10 mouse cellular contexts compared by ENCODE assay signal in genomic region chr4:147432443-147432790, GRCm38 (mm10). TPM values are rescaled to one million over a fixed set of nuclear protein-coding genes. Genes with fewer than 3 reads are reported as not detected.
DNase-seq lines count a peak whose midpoint lies in the region; ATAC-seq and TF ChIP-seq lines count a peak whose summit lies in the region.
"Had no signal": no experiment of that assay in that cellular context is flagged by ENCODE, and none has a peak within 500 bp of the region (broad histone marks: within the 10 kb centered on the region; RNA-seq: fewer than 3 reads in every experiment).

No protein-coding gene starts in this region.

- no peaks in the 10 kb centered on the region for H3K27me3 ChIP-seq in heart, embryonic 13.5 days (replicated peaks)
- H3K27me3 ChIP-seq in neural tube, embryonic 11.5 days (ENCODE audit: control insufficient read depth, insufficient read depth, low read length): no peaks in the 10 kb centered on the region
- no peaks in the 10 kb centered on the region for H3K27me3 ChIP-seq in liver, embryonic 13.5 days
- no peaks in the 10 kb centered on the region for H3K27me3 ChIP-seq in stomach, postnatal 0 days (ENCODE audit: control insufficient read depth, insufficient read depth, low read length)

- intact Hi-C loops in heart, postnatal 25 days (cut with DNase I): loop anchor here (2.0 kb wide), 1 partner anchor 310 kb away; no protein-coding TSS in a partner anchor

- TF ChIP-seq EP300 in stomach, postnatal 0 days (optimal IDR thresholded peaks at IDR 0.05): no peak

- TF ChIP-seq CTCF in stomach, postnatal 0 days (IDR thresholded peaks at IDR 0.05; ENCODE audit: low read depth): no peak

- H3K4me1 ChIP-seq in heart, embryonic 13.5 days: no peaks in the 10 kb centered on the region
- no peaks in the 10 kb centered on the region for H3K4me1 ChIP-seq in neural tube, embryonic 11.5 days (ENCODE audit: control insufficient read depth, insufficient read depth, low read length)
- H3K4me1 ChIP-seq in liver, embryonic 13.5 days (replicated peaks): no peaks in the 10 kb centered on the region
- no peaks in the 10 kb centered on the region for H3K4me1 ChIP-seq in stomach, postnatal 0 days (replicated peaks; ENCODE audit: control insufficient read depth, insufficient read depth)

- H3K9ac ChIP-seq in heart, embryonic 13.5 days: no peak overlapping the region
- H3K9ac ChIP-seq in neural tube, embryonic 11.5 days (ENCODE audit: low read length): no peak overlapping the region
- no peak overlapping the region for H3K9ac ChIP-seq in liver, embryonic 13.5 days
- no peak overlapping the region for H3K9ac ChIP-seq in stomach, postnatal 0 days (ENCODE audit: low read length)

- no peaks in the 10 kb centered on the region for H3K36me3 ChIP-seq in heart, embryonic 13.5 days
- no peaks in the 10 kb centered on the region for H3K36me3 ChIP-seq in neural tube, embryonic 11.5 days (ENCODE audit: control insufficient read depth, insufficient read depth, low read length)
- H3K36me3 ChIP-seq in liver, embryonic 13.5 days: no peaks in the 10 kb centered on the region
- H3K36me3 ChIP-seq in stomach, postnatal 0 days (ENCODE audit: control insufficient read depth, insufficient read depth, low read length): no peaks in the 10 kb centered on the region

- peak; percentile 4; the same call in 1 of the 2 replicates for ATAC-seq in heart, embryonic 13.5 days (ENCODE audit: extremely low read depth, insufficient number of reproducible peaks, low FRiP score, low TSS enrichment)
- ATAC-seq in neural tube, embryonic 11.5 days (ENCODE audit: insufficient read depth, low FRiP score, low TSS enrichment): peak; percentile 0; the same call in 1 of the 2 replicates
- ATAC-seq in liver, embryonic 13.5 days (ENCODE audit: low read depth): peak; percentile 29
- peak; percentile 39 for ATAC-seq in stomach, postnatal 0 days (ENCODE audit: low FRiP score, low TSS enrichment)

- WGBS in heart, embryonic 13.5 days: 80% methylated on average over 1 of the region's 1 CpGs
- WGBS in neural tube, embryonic 11.5 days: 93% methylated on average over 1 of the region's 1 CpGs
- WGBS in liver, embryonic 13.5 days (ENCODE audit: insufficient replicate concordance): 61% methylated on average over 1 of the region's 1 CpGs
- 83% methylated on average over 1 of the region's 1 CpGs for WGBS in stomach, postnatal 0 days

- no peak overlapping the region for H3K27ac ChIP-seq in heart, embryonic 13.5 days (replicated peaks)
- no peak overlapping the region for H3K27ac ChIP-seq in neural tube, embryonic 11.5 days (ENCODE audit: low read depth, low read length)
- no peak overlapping the region for H3K27ac ChIP-seq in liver, embryonic 13.5 days
- no peak overlapping the region for H3K27ac ChIP-seq in stomach, postnatal 0 days (replicated peaks)

- no peak overlapping the region for H3K4me3 ChIP-seq in heart, embryonic 13.5 days
- no peak overlapping the region for H3K4me3 ChIP-seq in neural tube, embryonic 11.5 days (ENCODE audit: low read depth, low read length)
- H3K4me3 ChIP-seq in liver, embryonic 13.5 days (replicated peaks): no peak overlapping the region
- H3K4me3 ChIP-seq in stomach, postnatal 0 days (ENCODE audit: low read depth, low read length): no peak overlapping the region

- no peak overlapping the region for H3K4me2 ChIP-seq in heart, embryonic 13.5 days
- no peak overlapping the region for H3K4me2 ChIP-seq in neural tube, embryonic 11.5 days (ENCODE audit: low read depth)
- no peak overlapping the region for H3K4me2 ChIP-seq in liver, embryonic 13.5 days
- H3K4me2 ChIP-seq in stomach, postnatal 0 days (replicated peaks; ENCODE audit: low read depth): no peak overlapping the region

- DNase-seq in heart, postnatal 25 days (ENCODE audit: low spot score): no peak
- DNase-seq in neural tube, embryonic 11.5 days (ENCODE audit: low spot score): no peak
- no peak for DNase-seq in neural tube, embryonic 10.5 days (ENCODE audit: extremely low spot score, low spot score)
- no peak for DNase-seq in liver, embryonic 13.5 days
- DNase-seq in stomach, postnatal 0 days (ENCODE audit: low spot score): no peak
- DNase-seq in thymus, postnatal 10 days (ENCODE audit: low spot score in 2 of 2): no peak
- no peak for DNase-seq in spleen, postnatal 10 days (ENCODE audit: low spot score in 2 of 2)
- DNase-seq: cerebellum, adult 18-20 months; kidney, adult 11 months had no signal

- peaks cover 38% of the 10 kb centered on the region for H3K9me3 ChIP-seq in heart, embryonic 13.5 days
- peaks cover 21% of the 10 kb centered on the region for H3K9me3 ChIP-seq in neural tube, embryonic 11.5 days (ENCODE audit: control insufficient read depth, low read length)
- peaks cover 14% of the 10 kb centered on the region for H3K9me3 ChIP-seq in liver, embryonic 13.5 days (replicated peaks)
- peaks cover 22% of the 10 kb centered on the region; the same call in 1 of the 2 replicates for H3K9me3 ChIP-seq in stomach, postnatal 0 days (ENCODE audit: control insufficient read depth, low read length)

RNA-seq across cellular contexts. Expression of gene Zfp982, which starts 59.8 kb away (rescaled TPM):
- 5.4 and 5.5 TPM in 2 replicates for polyA plus RNA-seq in heart, embryonic 13.5 days (2015; fragmentation: Nextera tagmentation; extraction: Ambion mirVana)
- total RNA-seq in heart, postnatal 25 days (2021): 1 to 10 TPM; 7.4 to 8.4 TPM
- 6.1 and 7.1 TPM in 2 replicates for polyA plus RNA-seq in neural tube, embryonic 11.5 days (2014; fragmentation: Nextera tagmentation; extraction: Ambion mirVana)
- 2.4 and 3.4 TPM in 2 replicates for polyA plus RNA-seq in liver, embryonic 13.5 days (2015; fragmentation: Nextera tagmentation; extraction: Ambion mirVana)
- 1.2 and 1.6 TPM in 2 replicates for polyA plus RNA-seq in stomach, postnatal 0 days (2015; fragmentation: Nextera tagmentation; extraction: Ambion mirVana)
